Mouse (Mus musculus): ENCODE measurements around the gene Rbfox1. TPM values are rescaled to one million over a fixed set of nuclear protein-coding genes. Genes with fewer than 3 reads are reported as not detected.

The Rbfox1 gene
- polyA plus RNA-seq, 1 experiment: 98.9 TPM

- TF ChIP-seq CTCF (IDR thresholded peaks at IDR 0.05; ENCODE audit: borderline replicate concordance, extremely low read depth, insufficient read depth, insufficient read length): no peak
- TF ChIP-seq POLR2A (IDR thresholded peaks at IDR 0.05; ENCODE audit: borderline replicate concordance, extremely low read depth, insufficient read depth, insufficient read length, poor library complexity, severe bottlenecking): no peak
- peak; percentile 35 for DNase-seq (ENCODE audit: low read depth)
Measured at GRCm38 (mm10) chr16:6483628-6484027, 598.5 kb downstream of the Rbfox1 start.

GRCm38 (mm10) chr16:6485631-6486030 lies 600.5 kb downstream of the Rbfox1 start:
- no peak for TF ChIP-seq CTCF (IDR thresholded peaks at IDR 0.05; ENCODE audit: borderline replicate concordance, extremely low read depth, insufficient read depth, insufficient read length)
- no peak for TF ChIP-seq POLR2A (IDR thresholded peaks at IDR 0.05; ENCODE audit: borderline replicate concordance, extremely low read depth, insufficient read depth, insufficient read length, poor library complexity, severe bottlenecking)
- DNase-seq (ENCODE audit: low read depth): no peak

DNA sequence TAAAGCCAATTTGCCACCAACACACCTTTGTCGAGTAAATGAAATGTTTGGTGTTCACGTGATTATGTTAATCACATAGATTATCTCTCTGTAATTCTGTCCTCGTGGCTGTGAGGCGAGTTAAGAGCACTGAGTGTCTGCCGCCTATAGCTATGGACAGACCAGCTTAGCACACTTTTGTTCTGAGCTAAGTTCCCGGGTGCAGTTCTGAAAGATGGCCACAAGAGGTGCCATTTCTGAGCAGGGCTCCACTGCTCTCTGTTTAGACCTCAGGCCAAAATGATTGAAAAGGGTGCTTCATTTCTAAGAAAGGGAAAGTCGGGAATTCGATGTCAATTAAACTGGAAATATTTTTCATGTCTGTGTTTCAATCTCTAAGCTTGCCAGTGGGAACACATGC lies 617.1 kb downstream of the Rbfox1 start:
- TF ChIP-seq CTCF (IDR thresholded peaks at IDR 0.05; ENCODE audit: borderline replicate concordance, extremely low read depth, insufficient read depth, insufficient read length) (peak; percentile 76; the same call in 1 of the 2 replicates), POLR2A (IDR thresholded peaks at IDR 0.05; ENCODE audit: borderline replicate concordance, extremely low read depth, insufficient read depth, insufficient read length, poor library complexity, severe bottlenecking) (no peak)
- peak; percentile 46 for DNase-seq (ENCODE audit: low read depth)

GRCm38 (mm10) chr16:6503573-6504331 lies 618.6 kb downstream of the Rbfox1 start:
- TF ChIP-seq CTCF (IDR thresholded peaks at IDR 0.05; ENCODE audit: borderline replicate concordance, extremely low read depth, insufficient read depth, insufficient read length) (peak; percentile 82; the same call in 1 of the 2 replicates), POLR2A (IDR thresholded peaks at IDR 0.05; ENCODE audit: borderline replicate concordance, extremely low read depth, insufficient read depth, insufficient read length, poor library complexity, severe bottlenecking) (no peak)
- DNase-seq (ENCODE audit: low read depth): peak; percentile 83

DNA sequence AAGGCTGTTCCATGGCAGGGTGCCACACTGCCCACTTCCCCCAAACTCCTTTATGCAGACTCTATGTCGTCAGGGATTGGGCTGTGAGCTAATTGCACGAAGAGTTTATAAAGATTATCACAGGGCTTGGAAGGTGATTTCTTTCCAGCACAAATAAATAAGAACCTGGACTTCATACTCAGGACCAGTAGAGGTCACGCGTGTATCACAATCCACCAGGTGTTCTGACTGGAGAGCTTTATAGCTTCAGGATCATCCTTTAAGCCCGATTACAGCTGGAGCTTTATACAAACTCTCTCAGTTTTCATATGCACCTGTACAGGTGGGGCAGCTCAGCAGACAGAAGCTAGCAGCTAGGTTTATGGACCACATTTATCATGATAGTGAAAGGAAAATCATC lies 623.8 kb downstream of the Rbfox1 start:
- DNase-seq (ENCODE audit: low read depth): peak; percentile 57

GRCm38 (mm10) chr16:6519474-6519873 lies 634.3 kb downstream of the Rbfox1 start:
- TF ChIP-seq CTCF (IDR thresholded peaks at IDR 0.05; ENCODE audit: borderline replicate concordance, extremely low read depth, insufficient read depth, insufficient read length) (no peak), POLR2A (IDR thresholded peaks at IDR 0.05; ENCODE audit: borderline replicate concordance, extremely low read depth, insufficient read depth, insufficient read length, poor library complexity, severe bottlenecking) (no peak)

More for the DNA sequence above, 623.8 kb downstream of the Rbfox1 start:
- no peak for TF ChIP-seq POLR2A (IDR thresholded peaks at IDR 0.05; ENCODE audit: borderline replicate concordance, extremely low read depth, insufficient read depth, insufficient read length, poor library complexity, severe bottlenecking)
- peak; percentile 28; the same call in 1 of the 2 replicates for TF ChIP-seq CTCF (IDR thresholded peaks at IDR 0.05; ENCODE audit: borderline replicate concordance, extremely low read depth, insufficient read depth, insufficient read length)

GRCm38 (mm10) chr16:6525507-6526170 lies 640.5 kb downstream of the Rbfox1 start:
- DNase-seq (ENCODE audit: low read depth): no peak

More at GRCm38 (mm10) chr16:6519474-6519873, 634.3 kb downstream of the Rbfox1 start:
- no peak for DNase-seq (ENCODE audit: low read depth)

DNA sequence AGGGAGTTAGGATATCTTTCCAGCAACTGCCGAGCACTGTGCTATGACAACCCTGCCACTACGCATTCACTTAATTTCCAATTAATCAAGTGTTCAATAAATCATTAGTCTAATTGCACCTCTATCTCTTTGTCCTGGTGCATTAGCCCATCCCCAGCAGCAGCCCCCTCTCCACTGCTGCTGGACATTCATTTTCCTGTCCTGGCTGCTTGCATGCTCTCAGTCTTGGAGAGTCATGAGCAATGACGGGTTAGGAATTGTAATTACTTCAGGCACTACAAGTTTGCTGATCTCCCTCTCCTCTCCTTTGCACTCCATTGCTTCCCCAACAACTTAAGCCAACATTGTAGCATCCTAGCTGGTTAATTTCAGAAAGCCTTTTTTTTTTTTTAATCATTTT lies 646.3 kb downstream of the Rbfox1 start:
- DNase-seq (ENCODE audit: low read depth): peak; percentile 43
- TF ChIP-seq POLR2A (IDR thresholded peaks at IDR 0.05; ENCODE audit: borderline replicate concordance, extremely low read depth, insufficient read depth, insufficient read length, poor library complexity, severe bottlenecking) (no peak), CTCF (IDR thresholded peaks at IDR 0.05; ENCODE audit: borderline replicate concordance, extremely low read depth, insufficient read depth, insufficient read length) (no peak)

More at GRCm38 (mm10) chr16:6525507-6526170, 640.5 kb downstream of the Rbfox1 start:
- TF ChIP-seq POLR2A (IDR thresholded peaks at IDR 0.05; ENCODE audit: borderline replicate concordance, extremely low read depth, insufficient read depth, insufficient read length, poor library complexity, severe bottlenecking): no peak
- no peak for TF ChIP-seq CTCF (IDR thresholded peaks at IDR 0.05; ENCODE audit: borderline replicate concordance, extremely low read depth, insufficient read depth, insufficient read length)

- peak; percentile 60 for DNase-seq (ENCODE audit: low read depth)
- TF ChIP-seq CTCF (IDR thresholded peaks at IDR 0.05; ENCODE audit: borderline replicate concordance, extremely low read depth, insufficient read depth, insufficient read length) (no peak), POLR2A (IDR thresholded peaks at IDR 0.05; ENCODE audit: borderline replicate concordance, extremely low read depth, insufficient read depth, insufficient read length, poor library complexity, severe bottlenecking) (no peak)
Measured at GRCm38 (mm10) chr16:6532077-6532995, 647.2 kb downstream of the Rbfox1 start.

DNA sequence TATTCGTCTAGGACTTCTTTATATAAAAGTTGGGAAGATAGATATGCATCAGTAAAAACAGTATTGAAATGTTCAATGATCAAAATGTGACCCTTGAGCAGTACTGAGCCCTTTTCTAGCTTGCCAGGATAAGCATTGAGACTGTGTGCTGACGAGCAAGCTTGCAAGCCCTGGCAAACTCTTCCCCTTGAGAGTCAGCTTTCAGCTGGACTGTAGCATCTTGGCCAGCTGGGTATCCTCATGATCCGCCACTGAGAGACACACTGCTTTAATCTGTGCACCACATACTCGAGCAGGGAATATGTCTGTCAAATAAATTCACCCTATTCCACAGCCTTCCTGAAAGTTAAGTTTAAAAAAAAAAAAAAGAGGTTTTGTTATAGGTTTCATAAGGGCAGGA lies 670.6 kb downstream of the Rbfox1 start:
- TF ChIP-seq POLR2A (IDR thresholded peaks at IDR 0.05; ENCODE audit: borderline replicate concordance, extremely low read depth, insufficient read depth, insufficient read length, poor library complexity, severe bottlenecking) (no peak), CTCF (IDR thresholded peaks at IDR 0.05; ENCODE audit: borderline replicate concordance, extremely low read depth, insufficient read depth, insufficient read length) (no peak)
- peak; percentile 7 for DNase-seq (ENCODE audit: low read depth)

Data from brain, embryonic 14.5 days (tissue).